Mouse (Mus musculus): ENCODE results near the gene Cabp7.

GRCm38 (mm10) chr11:4762511-4762910 is 15.9 kb upstream of the Cabp7 start:
- TF ChIP-seq CTCF (IDR thresholded peaks at IDR 0.05; ENCODE audit: insufficient read depth, low read length) (no peak), POLR2A (IDR thresholded peaks at IDR 0.05; ENCODE audit: borderline replicate concordance, extremely low read depth, low read depth, low read length) (no peak)
